Mouse (Mus musculus) T-cell, adult 2 months (primary cell): Measurements from ENCODE around the gene Fcgr2b.
A peak's percentile ranks its signal among the peaks of the same experiment; 100 is the strongest.
"Not testable (repeated sequence)": the region's sequence is repeated elsewhere in the genome, so short reads cannot be mapped to it uniquely, and the experiment has no call there.

ENCODE experiments used
- DNase-seq: peaks from one replicate; pipeline ENCODE4 v3.0.0; 2022; ENCODE audit warnings: low spot score

Fcgr2b gene

DNA sequence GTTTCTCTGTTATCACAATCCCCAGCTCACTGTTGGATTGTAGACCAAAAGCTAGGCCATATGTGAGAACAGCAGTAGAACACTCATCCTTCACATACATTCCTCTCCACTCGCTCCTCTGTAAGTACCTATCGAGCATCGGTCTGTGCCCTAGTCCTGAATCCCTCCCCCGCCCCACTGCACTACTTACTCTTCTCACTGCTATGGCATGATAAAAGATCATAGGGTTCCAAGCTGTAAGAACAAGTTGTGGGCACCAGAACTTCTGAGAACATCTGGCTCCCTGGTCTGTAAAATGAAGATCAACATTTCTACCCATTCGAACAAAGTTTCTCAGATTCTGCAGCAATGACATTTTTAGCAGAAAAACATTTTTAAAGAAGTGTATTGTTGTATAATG, at the start of gene Fcgr2b:
Fcgr2b (minus strand) TSS at position 101 of the 400 bp plus-strand sequence.
- no peak for DNase-seq

DNA sequence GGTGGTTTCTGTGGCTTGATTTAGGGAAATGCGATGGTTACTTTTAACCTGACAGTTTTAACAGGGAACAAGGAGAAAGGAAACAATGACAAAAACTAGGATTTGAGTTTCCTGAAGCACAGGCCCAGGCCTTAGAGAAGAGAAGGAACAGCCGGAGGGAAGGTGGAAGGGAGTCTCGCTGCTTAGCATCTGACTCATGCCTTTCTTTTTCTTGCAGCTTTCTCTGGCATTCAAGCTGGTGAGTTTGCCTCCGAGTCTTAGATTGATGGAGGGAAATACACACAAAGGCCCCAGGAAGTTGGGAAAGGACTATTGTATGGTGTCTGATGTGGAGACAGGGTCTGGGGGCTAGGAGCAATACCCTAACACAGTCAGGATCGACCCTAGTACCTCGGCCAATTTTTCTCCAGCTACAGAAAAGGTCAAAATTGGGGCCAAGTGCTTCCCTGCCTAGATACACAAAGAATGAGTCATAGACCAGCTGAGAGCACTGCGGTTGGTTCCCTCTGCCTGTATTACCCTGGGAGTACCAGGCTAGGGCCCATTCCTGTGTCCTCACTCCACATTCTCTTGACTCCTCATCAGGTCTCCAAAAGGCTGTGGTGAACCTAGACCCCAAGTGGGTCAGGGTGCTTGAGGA, 43.1 kb upstream of the Fcgr2b start:
- DNase-seq = no peak

DNA sequence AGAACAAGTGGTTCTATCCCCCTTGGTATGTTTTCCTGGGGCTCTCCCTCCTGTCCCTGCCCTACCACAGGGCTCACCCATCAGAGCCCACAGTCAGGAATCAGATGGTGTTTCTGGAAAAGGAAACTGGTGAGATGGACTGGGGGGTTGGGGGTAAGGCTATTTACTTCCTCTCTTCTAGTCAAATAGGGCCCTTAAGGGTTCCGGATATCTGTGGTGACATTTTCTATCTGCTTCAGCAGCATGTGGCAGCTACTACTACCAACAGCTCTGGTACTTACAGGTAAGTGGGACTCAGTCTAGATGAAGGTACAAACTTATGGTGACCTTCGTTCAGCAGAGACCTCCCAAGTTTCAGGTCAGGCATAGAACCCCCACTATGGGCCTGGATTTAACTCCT, 42.4 kb upstream of the Fcgr2b start, which contains the start of gene Fcgr4:
Fcgr4 (plus strand) TSS at position 184 of the 400 bp plus-strand sequence.
- DNase-seq = no peak

DNA sequence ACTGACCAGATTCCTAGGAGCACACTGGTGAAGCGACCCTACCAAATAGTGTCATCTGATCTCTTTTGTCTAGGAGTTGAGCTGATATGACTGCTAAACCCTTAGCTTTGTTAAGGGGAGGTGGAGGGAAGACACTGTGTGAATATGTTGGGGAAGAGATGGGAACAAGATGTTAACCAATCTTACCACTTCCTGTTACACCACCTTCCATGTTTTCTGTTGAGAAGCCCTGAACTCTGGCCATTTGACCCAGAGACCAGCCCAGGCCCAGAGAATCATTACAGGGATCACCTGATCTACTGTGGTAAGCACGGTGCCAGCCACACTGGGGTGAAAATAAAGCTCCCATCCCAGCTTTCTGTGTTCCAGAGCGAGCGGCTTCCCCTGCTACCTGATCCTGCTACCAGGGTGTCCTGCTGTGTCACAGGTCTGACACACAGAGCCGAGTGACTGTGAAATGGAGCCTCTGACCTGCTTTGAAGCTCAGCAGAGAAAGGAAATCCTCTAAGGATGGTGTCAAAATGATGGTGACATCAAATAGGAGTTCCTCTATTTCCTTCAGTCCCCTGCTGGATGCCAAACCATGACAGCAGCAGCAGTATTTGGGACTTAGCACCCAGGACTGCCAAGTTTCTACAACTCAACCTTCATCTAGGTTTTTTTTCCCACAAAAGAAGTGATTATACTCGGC, 41.3 kb upstream of the Fcgr2b start:
- DNase-seq = no peak

DNA sequence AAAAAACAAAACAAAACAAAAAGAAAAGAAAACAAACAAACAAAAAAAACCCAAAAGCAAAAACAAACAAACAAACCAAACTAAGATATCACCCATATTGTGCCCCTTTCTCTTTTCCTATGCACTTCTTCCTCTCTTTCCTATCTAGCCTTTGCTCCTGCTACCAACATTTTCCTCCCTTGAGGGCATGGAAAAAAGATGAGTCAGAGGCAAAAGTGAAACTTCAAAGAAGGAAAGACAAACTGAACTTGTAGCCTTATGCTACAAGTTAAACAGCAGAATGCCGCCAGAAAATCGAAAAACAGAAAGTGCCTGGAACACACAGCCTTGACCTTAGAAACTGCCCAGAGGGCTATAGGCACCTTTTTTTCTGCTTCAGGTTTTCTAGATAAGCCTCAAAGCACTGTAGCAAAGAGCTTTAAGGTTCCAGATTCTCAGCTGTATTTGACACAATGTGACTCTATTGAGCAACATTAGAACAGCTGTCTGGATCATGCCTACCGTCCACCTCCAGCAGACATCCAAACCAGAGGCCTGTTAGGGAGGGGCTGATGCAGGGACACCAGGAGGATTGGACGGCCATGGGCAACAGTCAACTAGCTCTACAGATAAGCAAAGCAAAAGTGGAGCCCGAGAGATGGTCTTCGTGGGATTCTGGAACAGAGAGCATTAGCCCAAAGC, 40.5 kb upstream of the Fcgr2b start:
- no peak for DNase-seq

DNA sequence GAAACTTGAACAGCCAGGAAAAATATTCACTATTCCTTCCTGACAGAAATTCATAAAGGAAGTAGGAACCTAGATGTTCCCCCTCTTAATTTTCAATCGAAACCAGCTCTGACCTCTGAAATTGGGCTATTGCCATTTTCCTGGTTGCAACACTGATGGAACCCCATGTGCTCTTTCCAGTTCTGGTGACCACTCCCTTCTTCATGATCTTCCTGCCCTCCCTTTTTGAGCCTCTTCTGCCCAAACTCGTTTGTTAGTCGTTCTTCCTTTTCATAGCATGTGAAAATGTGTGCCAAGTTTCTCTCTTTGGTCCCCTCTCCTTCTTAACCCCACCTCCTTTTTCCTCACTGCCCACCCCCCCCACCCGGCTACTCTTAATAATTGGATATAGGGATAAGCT, 35.4 kb upstream of the Fcgr2b start:
- no peak for DNase-seq

DNA sequence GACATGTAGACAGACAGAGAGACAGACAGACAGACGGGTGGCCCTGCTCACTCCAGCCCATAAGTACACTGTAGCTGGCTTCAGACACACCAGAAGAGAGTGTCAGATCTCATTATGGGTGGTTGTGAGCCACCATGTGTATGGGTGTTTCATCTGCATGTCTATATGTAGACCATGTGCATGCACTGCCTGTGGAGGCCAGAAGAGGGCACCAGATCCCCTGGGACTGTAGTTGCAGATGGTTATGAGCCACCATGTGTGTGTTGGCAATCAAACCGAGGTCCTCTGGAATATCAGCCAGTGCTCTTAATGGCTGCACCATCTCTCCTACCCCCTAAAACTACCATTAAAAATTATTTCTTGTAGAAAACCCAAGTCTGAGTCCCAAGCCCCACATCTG, 30.6 kb upstream of the Fcgr2b start:
- DNase-seq = no peak

DNA sequence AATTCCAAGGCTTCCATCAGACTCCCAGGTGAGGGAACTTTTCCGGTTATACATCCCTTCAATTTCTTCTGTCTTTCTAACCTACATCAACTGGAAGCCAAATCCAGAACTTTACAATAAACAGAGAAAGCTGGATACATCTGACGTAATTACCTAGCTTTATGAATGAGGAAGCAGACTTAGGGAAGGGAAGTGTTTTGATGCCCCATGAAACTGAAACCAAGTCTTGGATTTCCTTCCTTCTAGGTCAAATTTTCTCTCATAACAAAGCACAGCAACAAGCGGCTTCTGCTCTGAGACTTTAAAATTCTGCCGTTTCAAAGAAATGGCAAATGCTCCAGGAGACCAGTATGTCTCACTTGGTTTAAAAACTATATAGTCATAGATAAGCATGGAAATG, 30.0 kb upstream of the Fcgr2b start:
- DNase-seq = no peak

DNA sequence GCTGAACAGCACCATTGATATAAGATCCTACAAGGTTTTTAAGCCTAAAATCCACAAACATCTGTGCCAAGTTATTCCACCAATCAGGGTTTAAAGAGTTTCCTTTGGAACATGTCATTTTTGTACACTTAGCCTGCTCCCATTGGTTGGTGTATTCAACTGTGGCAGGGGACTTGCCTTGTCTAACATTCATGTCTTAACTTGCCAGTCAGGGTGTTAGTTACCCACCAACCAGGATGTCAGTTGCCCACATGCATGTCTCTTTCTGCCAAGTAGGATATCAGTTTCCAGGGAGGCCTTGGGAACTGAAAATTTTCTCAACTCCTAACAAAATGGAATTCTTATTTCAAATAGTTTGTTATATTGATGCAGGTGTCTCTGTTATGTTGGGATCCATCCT, 29.2 kb upstream of the Fcgr2b start:
- DNase-seq = no peak

DNA sequence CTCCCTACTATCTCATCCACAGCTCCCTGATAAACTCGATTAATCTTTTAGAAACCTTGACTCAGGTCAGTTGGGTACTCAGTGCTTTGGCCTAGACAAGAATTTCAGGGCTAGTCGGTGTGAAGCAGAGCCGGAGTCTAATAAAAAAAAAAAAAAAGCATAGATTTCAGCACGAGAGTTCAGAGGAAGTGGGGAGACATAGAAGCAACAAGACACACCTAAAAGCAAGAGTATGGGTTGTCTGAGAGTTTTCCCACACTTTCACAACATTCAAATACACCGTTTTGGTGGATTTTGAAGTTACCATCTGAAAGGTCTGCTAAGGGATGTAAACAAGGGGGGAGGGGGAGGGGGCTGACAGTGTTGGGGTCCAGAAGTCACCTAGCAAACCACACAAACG, 28.7 kb upstream of the Fcgr2b start:
- no peak for DNase-seq

DNA sequence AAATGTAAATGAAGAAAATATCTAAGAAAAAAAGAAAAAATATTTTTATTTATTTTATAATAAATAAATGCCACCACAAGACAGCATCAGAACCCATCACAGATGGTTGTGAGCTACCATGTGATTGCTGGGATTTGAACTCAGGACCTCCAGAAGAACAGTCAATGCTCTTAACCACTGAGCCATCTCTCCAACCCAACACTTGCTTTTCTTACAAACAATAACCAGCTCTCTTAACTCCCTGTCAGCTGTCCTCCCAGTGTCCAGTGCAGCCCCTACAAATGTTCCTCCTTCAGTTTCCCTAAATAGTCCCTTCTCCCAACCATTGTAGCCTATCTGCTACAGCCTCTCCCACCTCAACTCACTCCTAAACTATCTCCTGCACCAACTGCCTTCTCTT, 23.5 kb upstream of the Fcgr2b start:
- no peak for DNase-seq

DNA sequence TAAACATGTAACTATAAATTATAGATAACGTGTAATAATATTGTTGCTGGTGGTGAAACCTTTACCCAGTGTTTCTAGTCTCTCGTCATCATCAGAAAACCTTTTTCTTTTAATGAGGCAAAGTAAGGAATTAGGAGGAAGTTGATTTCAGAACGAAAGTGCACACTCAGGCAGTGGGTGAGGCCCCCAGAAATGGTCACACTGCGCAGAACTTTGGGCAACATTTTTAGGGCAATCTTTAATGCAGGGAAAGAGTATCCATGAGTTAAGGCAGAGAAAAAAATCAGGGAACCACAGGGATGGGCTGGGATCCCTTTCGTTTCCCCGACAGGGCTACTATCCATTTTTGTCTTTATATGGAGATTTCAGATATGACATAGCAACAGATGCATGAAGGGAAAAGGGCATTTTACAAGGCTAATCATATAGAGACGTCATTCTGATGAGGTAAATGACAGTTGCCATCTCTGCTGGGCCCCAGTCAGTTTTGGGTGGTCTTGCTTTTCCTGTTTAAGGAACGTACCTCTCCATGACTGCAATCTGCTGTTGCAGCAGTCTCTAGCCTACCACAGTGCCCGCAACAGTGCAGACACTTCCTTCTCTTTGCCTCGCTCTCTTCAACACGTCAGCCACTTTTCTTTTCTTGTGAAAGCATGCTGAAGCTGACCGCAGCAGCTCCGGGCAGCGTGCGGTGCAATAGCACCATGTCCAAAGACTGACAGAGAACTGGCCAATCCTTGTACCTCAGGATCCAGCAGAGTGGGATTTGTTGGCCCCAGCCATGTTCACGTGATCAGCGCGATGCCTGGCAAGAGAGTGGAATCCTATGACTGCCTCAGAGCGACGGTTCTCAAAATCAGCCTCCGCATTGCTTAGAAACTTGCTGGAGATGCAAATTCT, 21.7 kb upstream of the Fcgr2b start:
- DNase-seq = peak; percentile 27

DNA sequence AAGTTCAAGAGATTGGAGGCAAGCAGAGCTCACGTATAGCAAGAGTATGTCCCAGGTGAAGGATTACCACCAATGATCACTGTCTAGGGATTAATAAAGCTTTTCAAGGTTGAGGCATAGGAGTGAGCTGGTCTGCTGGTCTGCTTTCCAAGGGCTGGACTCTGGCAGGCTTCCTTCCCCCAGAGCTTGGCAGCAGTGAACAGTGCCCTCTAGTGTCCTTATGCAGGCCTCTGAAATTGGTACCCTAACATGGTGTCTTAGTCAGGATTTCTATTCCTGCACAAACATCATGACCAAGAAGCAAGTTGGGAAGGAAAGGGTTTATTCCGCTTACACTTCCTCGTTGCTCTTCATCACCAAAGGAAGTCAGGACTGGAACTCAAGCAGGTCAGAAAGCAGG, 20.4 kb upstream of the Fcgr2b start:
- peak; percentile 33 for DNase-seq

DNA sequence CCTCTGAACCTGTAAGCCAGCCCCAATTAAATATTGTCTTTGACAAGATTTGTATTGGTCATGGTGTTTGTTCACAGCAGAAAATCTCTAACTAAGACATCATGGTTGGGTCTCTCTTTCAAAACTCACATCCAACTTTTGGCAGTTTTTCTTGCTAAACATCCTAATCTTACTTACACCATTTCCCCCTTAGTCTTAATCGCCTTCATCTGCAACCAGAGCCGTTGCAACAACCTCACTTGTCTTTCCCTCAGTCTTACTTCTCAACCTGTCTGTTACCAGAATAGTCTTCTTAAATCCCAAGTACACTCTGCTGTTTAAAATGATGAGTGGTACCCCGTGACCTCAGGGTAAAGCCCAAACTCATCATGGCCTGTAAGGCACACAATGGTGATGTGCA, 19.7 kb upstream of the Fcgr2b start:
- DNase-seq = no peak

DNA sequence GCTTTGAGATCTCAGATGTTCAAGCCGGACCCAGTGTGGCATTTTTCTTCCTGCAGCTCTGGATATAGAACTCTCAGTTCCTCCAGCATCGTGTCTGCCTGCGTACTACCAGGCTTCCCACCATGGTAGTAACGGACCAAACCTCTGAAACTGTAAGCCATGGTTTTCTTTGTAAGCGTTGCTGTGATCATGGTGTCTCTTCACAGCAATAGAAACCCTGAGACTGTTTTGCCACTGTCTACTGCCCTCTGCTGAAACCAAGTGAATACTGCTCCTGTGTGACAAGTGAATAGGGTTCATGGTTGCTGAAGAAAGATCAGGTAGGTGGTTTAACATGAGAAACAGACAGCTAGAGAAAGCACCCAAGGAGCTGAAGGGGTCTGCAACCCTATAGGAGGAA, 16.2 kb upstream of the Fcgr2b start:
- peak; percentile 10 for DNase-seq

DNA sequence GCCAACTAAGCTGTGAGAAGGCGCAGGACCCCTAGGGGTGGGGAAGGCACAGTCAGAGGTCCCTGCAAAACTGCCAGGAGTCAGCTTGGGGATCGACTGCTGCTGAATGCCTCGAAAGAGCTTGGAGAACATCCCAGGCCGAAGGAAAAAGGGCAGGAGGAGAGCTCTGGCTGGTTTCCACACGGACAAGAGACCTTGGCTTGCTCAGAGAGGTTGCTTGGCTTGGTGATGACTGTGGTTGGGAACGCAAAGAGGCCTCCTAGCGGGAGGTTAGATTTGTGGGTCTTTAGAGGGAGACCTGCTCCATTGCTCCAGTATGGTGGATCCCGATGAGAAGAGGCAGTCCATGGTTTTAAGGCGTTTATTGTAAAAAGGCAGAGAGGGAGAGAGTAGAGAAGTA, 13.3 kb upstream of the Fcgr2b start:
- DNase-seq = no peak

DNA sequence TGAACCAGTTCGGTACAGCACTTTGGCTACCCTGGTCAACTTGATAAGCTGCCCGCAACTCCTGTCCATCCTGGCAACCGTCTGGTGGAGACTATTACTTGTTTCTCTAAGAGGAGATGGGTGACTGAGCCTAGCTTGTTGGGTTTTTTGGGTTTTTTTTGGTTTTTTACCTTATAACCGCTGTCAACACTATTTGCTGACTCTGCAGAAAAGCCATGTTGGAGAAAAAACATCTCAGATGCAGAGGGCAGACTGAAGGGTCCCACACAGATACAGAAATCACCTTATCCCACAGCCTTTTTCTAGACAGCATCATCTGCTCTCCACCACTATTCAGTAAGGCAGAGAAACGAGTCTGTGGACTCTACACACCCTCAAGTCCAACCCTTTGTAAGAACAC, 9.5 kb upstream of the Fcgr2b start:
- no peak for DNase-seq

DNA sequence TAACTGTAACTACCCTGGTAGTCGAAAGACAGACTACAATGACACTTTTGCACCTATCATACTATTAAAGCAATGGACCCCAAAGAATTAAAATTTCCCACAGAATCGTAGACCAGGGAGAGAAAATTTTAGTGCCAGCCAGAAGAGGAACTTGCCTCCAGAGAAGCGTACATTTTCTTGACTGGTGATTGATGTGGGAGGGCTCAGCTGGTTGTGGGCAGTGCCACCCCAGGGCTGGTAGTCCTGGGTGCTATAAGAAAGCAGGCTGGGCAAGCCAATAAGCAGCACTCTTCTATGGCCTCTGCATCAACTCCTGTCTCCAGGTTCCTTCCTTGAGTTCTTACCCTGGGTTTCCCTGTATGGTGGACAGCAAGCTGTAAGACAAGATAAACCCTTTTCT, 8.7 kb upstream of the Fcgr2b start:
- no peak for DNase-seq

DNA sequence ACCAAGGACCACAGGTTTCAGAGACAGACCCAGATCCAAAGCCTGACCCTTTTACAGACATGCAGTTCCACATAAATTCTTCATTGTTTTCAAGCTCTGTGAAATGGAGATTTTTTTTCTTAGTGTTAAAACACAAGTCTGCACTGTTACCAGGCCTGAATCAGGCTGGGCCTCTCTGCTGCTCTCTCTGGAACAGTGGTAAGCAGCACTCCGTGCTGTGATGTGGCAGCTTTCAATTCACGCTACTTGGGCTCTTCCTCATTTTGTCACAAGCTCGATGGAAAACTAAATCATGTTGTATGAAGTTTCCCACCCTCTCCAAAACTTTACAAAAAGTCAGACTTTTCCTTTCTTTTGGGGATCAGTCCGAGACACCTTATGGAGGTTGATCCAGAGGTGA, 6.7 kb upstream of the Fcgr2b start:
- DNase-seq = no peak

DNA sequence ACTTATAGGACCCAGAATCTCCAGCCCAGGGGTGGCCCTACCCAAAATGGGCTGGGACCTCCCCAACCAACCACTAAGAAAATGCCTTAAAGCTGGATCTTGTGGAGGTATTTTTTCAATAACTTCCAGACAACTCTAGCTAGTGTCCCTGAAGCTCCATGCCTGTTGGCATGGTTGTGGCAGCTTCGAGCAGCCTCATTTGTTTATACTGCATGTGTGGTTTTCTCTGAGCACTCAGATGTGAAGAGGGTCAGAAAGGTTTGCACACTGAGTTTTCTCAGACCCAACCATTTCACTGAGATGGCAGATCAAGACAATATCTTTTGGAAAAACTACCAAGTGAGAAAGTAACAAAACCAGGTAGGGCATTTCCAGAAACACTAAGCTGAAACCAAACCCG, 6.0 kb upstream of the Fcgr2b start:
- DNase-seq = no peak

DNA sequence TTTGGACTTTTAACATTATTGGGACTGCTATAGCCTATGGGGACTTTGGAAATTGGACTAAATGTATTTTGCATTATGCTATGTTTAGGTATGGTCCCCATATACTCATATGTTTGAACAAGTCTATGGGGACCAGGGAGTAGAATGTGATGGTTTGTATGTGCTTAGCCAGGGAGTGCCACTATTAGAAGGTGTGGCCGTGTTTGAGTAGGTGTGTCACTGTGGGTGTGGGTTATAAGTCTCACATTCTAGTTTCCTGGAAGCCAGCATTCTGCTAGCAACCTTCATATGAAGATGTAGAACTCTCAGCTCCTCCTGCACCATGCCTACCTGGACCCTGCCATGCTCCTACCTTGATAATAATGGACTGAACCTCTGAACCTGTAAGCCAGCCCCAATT, 5.3 kb upstream of the Fcgr2b start:
- not testable (repeated sequence) for DNase-seq

DNA sequence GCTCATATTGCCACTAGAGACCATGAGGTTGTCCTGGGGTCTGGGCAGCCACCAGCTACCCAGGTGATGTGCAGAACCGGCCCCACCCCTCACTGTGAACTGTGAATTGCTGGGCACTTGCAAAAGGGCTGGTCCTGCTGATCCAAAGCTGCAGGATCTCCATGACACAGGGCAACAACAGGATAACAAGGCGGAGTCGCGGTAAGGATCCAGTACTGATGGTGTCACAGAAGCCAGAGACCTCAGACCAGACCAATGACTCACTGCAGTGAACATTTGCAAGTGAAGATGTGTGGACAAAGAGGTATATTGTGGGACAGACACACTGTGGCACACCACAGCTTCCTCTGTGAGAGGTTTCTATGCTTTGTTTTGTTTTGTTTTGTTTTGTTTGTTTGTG, 2.3 kb upstream of the Fcgr2b start:
- DNase-seq = no peak
